Mouse (Mus musculus) liver, embryonic 14.5 days (tissue): ENCODE measurements at regions not wholly inside any gene's neighbourhood (a gene's known extent, or its start where the extent isn't known, plus 50 kb on each side); places are given as distances from the start of the nearest gene placed in this dataset.

Experiments
- CTCF ChIP-seq: IDR thresholded peaks from 2 replicates; pipeline ENCODE4 v1.5.1; 2016; ENCODE audit warnings: antibody characterized with exemption, low read depth, control low read depth
- EP300 ChIP-seq: IDR thresholded peaks from 2 replicates; pipeline ENCODE4 v1.6.1; 2016; ENCODE audit warnings: antibody characterized with exemption, low read depth

DNA sequence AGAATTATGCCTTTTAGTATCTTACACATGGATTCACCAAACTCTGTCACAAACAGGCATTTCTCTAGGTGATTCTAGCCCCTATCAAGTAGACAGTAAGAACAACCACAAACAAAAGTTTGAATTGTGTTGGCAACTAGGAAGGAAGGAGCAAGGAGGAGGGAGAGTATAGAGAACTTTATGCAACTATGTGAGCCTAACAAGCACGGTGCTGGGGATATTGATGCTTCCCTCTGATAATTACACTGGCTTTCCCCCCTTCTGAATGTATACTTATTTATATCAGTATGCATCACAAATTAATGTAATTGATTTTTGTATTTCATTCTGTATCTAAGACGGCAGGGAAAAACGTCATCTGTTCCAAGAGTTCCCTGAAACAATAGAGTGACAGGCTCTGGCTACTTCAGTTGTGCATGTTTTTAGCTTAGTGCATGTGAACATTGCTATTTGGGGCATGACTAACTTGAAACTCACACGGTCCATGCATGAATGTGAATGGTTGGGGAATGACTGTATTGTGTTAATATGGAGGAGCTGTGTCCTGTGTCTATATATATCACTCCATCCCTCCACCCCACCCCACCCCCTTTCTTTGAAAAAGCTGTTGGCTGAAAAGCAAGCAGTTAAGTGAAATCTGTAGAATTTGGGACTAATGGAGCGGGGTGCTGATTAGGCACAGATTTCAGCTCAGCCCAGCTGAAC, 169.2 kb downstream of the 4930544G11Rik start:
- TF ChIP-seq CTCF (no peak), EP300 (no peak)
